Mouse (Mus musculus): ENCODE results near the gene Mcf2l.

- TF ChIP-seq CTCF (IDR thresholded peaks at IDR 0.05) (no peak), EP300 (IDR thresholded peaks at IDR 0.05) (no peak)
Observed at GRCm38 (mm10) chr8:12955880-12956279, 82.3 kb downstream of the Mcf2l start.

Data from lung, postnatal 0 days (tissue).